Mouse (Mus musculus): Measurements from ENCODE around the gene Klk11. TPM values are rescaled to one million over a fixed set of nuclear protein-coding genes. Genes with fewer than 3 reads are reported as not detected.

The Klk11 gene
- polyA plus RNA-seq (2015; fragmentation: Nextera tagmentation; extraction: Ambion mirVana), result not detected in 2 replicates

- 81% methylated on average over 5 of the region's 5 CpGs for WGBS
- Histone ChIP-seq H3K9me3 (no peaks in the 10 kb centered on the region), H3K27me3 (replicated peaks) (no peaks in the 10 kb centered on the region), H3K4me2 (no peak within 1 kb of the TSS), H3K4me1 (no peaks in the 10 kb centered on the region), H3K9ac (no peak within 1 kb of the TSS), H3K4me3 (no peak within 1 kb of the TSS), H3K36me3 (no peaks in the 10 kb centered on the region), H3K27ac (replicated peaks) (no peak within 1 kb of the TSS)
- no peak for ATAC-seq (ENCODE audit: extremely low read depth, insufficient number of reproducible peaks, low FRiP score, low TSS enrichment)
These were observed at the start of gene Klk11 for GRCm38 (mm10) chr7:43774364-43774763. TSS of gene Klk11 (plus strand) at chr7:43774604.

- 41% methylated on average over 1 of the region's 1 CpGs for WGBS
- Histone ChIP-seq H3K4me1 (no peaks in the 10 kb centered on the region), H3K9ac (no peak overlapping the region), H3K9me3 (no peaks in the 10 kb centered on the region), H3K4me3 (no peak overlapping the region), H3K4me2 (no peak overlapping the region), H3K27ac (replicated peaks) (peak overlapping the region; percentile 42; the same call in 1 of the 2 replicates), H3K27me3 (replicated peaks) (no peaks in the 10 kb centered on the region), H3K36me3 (no peaks in the 10 kb centered on the region)
- ATAC-seq (ENCODE audit: extremely low read depth, insufficient number of reproducible peaks, low FRiP score, low TSS enrichment), result no peak
These were observed 26.6 kb upstream of the Klk11 start for GRCm38 (mm10) chr7:43747788-43748187.

GRCm38 (mm10) chr7:43752806-43753205 lies 21.6 kb upstream of the Klk11 start:
- Histone ChIP-seq H3K4me3 (no peak overlapping the region), H3K27me3 (replicated peaks) (no peaks in the 10 kb centered on the region), H3K4me2 (no peak overlapping the region), H3K4me1 (no peaks in the 10 kb centered on the region), H3K9ac (no peak overlapping the region), H3K27ac (replicated peaks) (no peak overlapping the region), H3K36me3 (no peaks in the 10 kb centered on the region), H3K9me3 (no peaks in the 10 kb centered on the region)
- no peak for ATAC-seq (ENCODE audit: extremely low read depth, insufficient number of reproducible peaks, low FRiP score, low TSS enrichment)
- 33% methylated on average over 2 of the region's 2 CpGs for WGBS

GRCm38 (mm10) chr7:43766484-43766883 lies 7.9 kb upstream of the Klk11 start:
- Histone ChIP-seq H3K27me3 (replicated peaks) (no peaks in the 10 kb centered on the region), H3K9me3 (no peaks in the 10 kb centered on the region), H3K4me2 (no peak overlapping the region), H3K36me3 (no peaks in the 10 kb centered on the region), H3K4me3 (no peak overlapping the region), H3K27ac (replicated peaks) (no peak overlapping the region), H3K9ac (no peak overlapping the region), H3K4me1 (no peaks in the 10 kb centered on the region)
- no peak for ATAC-seq (ENCODE audit: extremely low read depth, insufficient number of reproducible peaks, low FRiP score, low TSS enrichment)
- 39% methylated on average over 8 of the region's 8 CpGs for WGBS

- no peak for ATAC-seq (ENCODE audit: extremely low read depth, insufficient number of reproducible peaks, low FRiP score, low TSS enrichment)
- WGBS, result 66% methylated on average over 4 of the region's 4 CpGs
- H3K27me3 ChIP-seq (replicated peaks), result no peaks in the 10 kb centered on the region
- H3K4me2 ChIP-seq, result no peak within 1 kb of the TSS
- H3K9ac ChIP-seq, result no peak within 1 kb of the TSS
- H3K4me1 ChIP-seq, result no peaks in the 10 kb centered on the region
- H3K27ac ChIP-seq (replicated peaks), result no peak within 1 kb of the TSS
- H3K36me3 ChIP-seq, result no peaks in the 10 kb centered on the region
- no peaks in the 10 kb centered on the region for H3K9me3 ChIP-seq
- H3K4me3 ChIP-seq, result no peak within 1 kb of the TSS
These were observed 5.8 kb upstream of the Klk11 start, which contains the start of gene Klk12 for GRCm38 (mm10) chr7:43768597-43768996. TSS of gene Klk12 (plus strand) at chr7:43768897.

- Histone ChIP-seq H3K36me3 (no peaks in the 10 kb centered on the region), H3K9me3 (no peaks in the 10 kb centered on the region), H3K4me3 (no peak overlapping the region), H3K4me1 (no peaks in the 10 kb centered on the region), H3K27me3 (replicated peaks) (no peaks in the 10 kb centered on the region), H3K9ac (no peak overlapping the region), H3K4me2 (no peak overlapping the region), H3K27ac (replicated peaks) (no peak overlapping the region)
- ATAC-seq (ENCODE audit: extremely low read depth, insufficient number of reproducible peaks, low FRiP score, low TSS enrichment), result no peak
- 86% methylated on average over 8 of the region's 8 CpGs for WGBS
These were observed 4.8 kb upstream of the Klk11 start for GRCm38 (mm10) chr7:43769636-43770035.

DNA sequence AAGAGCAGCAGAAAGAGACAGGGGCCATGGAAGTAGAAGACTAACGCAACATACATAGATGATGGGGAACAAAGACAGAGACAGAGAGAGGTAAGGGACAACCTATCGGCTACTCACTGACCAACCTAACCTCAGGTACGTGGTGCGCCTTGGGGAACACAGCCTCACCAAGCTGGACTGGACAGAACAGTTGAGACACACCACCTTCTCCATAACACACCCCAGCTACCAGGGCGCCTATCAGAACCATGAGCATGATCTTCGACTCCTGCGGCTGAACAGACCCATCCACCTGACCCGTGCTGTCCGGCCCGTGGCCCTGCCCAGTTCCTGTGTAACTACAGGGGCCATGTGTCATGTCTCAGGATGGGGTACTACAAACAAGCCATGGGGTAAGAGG lies 3.7 kb upstream of the Klk11 start:
- no peaks in the 10 kb centered on the region for H3K27me3 ChIP-seq (replicated peaks)
- no peak overlapping the region for H3K27ac ChIP-seq (replicated peaks)
- H3K9ac ChIP-seq, result no peak overlapping the region
- H3K9me3 ChIP-seq, result no peaks in the 10 kb centered on the region
- no peak for ATAC-seq (ENCODE audit: extremely low read depth, insufficient number of reproducible peaks, low FRiP score, low TSS enrichment)
- H3K4me1 ChIP-seq, result no peaks in the 10 kb centered on the region
- no peaks in the 10 kb centered on the region for H3K36me3 ChIP-seq
- no peak overlapping the region for H3K4me2 ChIP-seq
- 81% methylated on average over 10 of the region's 10 CpGs for WGBS
- H3K4me3 ChIP-seq, result no peak overlapping the region

GRCm38 (mm10) chr7:43771916-43772315 lies 2.5 kb upstream of the Klk11 start:
- Histone ChIP-seq H3K9me3 (no peaks in the 10 kb centered on the region), H3K36me3 (no peaks in the 10 kb centered on the region), H3K4me3 (no peak overlapping the region), H3K4me2 (no peak overlapping the region), H3K9ac (no peak overlapping the region), H3K27me3 (replicated peaks) (no peaks in the 10 kb centered on the region), H3K27ac (replicated peaks) (no peak overlapping the region), H3K4me1 (no peaks in the 10 kb centered on the region)
- ATAC-seq (ENCODE audit: extremely low read depth, insufficient number of reproducible peaks, low FRiP score, low TSS enrichment), result no peak
- WGBS, result 73% methylated on average over 6 of the region's 6 CpGs

DNA sequence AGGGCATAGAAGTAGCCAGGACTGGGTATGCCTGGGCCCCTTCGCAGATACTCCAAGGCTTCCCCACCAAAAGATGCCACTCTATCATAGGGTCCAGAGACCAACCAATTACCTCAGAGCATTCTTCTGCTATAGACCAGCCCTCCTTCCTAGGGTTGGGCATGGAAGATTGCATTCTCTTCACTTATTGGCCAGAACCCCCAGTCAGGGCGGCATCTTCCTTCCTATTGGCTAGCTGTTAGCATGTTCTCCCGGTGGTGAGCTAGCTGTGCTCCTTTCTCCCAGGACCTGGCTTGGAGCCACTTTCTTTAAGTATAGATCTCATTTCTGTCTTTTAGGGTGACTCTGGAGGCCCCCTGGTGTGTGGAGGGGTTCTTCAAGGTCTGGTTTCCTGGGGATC lies 1.5 kb upstream of the Klk11 start:
- Histone ChIP-seq H3K27me3 (replicated peaks) (no peaks in the 10 kb centered on the region), H3K27ac (replicated peaks) (no peak overlapping the region), H3K9ac (no peak overlapping the region), H3K9me3 (no peaks in the 10 kb centered on the region), H3K4me1 (no peaks in the 10 kb centered on the region), H3K4me2 (no peak overlapping the region), H3K4me3 (no peak overlapping the region), H3K36me3 (no peaks in the 10 kb centered on the region)
- ATAC-seq (ENCODE audit: extremely low read depth, insufficient number of reproducible peaks, low FRiP score, low TSS enrichment), result no peak
- 52% methylated on average over 3 of the region's 3 CpGs for WGBS

DNA sequence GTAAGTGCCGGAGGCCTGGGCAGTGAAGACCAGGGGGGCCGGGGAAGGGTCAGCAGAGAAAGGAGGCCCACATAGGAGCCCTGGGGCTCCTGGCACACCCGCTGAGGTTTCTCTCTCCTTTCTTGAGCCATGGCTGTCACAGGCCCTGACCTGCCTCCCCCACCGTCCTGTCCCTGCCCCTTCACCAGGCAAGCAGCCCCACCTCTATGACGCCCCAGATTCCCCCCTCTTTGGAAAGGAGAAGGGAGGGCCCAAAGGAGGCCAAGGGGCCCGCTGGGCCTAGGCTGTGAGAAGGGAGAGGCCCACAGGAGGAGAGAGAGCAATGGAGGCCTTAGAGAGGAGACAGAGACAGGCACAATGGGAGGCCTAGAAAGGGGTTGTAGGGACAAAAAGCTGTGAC lies 398 bp downstream of the Klk11 start:
- H3K9me3 ChIP-seq, result no peaks in the 10 kb centered on the region

DNA sequence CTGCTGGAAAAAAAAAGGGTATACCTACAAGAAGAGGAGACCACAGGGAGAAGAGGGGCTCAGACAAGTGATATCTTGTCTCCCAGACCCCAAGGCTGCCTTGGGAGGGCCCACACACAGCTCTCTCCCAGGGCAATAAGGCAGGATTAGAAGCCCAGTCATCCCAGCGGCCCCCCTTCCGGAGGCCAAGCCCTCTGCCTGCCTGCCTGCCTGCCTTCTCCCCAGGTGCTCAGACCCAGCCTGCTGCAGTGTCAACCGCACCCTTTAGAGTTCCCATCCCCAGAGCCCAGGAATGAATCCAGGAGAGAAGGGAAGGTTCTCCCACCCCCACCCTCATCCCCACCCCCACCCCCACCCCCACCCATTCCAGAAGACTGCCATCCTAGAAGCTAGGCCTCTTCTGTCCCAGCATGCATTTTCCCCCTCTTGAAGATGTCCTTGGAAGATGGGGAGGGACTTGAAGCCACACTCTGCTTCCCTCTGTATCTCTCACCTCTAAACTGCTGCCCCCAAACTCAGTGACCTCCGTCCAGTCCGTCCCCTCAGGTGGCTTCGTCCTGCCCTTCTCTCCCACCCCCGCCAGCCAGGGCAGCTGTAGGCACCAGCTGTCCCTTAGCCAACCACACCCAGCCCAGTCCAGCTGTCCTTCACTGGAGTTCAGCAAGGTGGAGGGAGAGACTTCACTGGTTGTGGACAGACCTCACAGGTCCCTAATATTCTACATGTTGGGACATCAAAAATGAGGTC lies 1.1 kb downstream of the Klk11 start:
- no peaks in the 10 kb centered on the region for H3K27me3 ChIP-seq (replicated peaks)
- no peak overlapping the region for H3K9ac ChIP-seq
- no peak for ATAC-seq (ENCODE audit: extremely low read depth, insufficient number of reproducible peaks, low FRiP score, low TSS enrichment)
- H3K4me3 ChIP-seq, result no peak overlapping the region
- 44% methylated on average over 7 of the region's 7 CpGs for WGBS
- no peaks in the 10 kb centered on the region for H3K4me1 ChIP-seq
- H3K27ac ChIP-seq (replicated peaks), result no peak overlapping the region
- no peaks in the 10 kb centered on the region for H3K36me3 ChIP-seq
- H3K9me3 ChIP-seq, result no peaks in the 10 kb centered on the region
- H3K4me2 ChIP-seq, result no peak overlapping the region

More for the DNA sequence above, 398 bp downstream of the Klk11 start:
- no peak overlapping the region for H3K9ac ChIP-seq
- H3K27me3 ChIP-seq (replicated peaks), result no peaks in the 10 kb centered on the region
- no peak overlapping the region for H3K4me3 ChIP-seq
- no peak overlapping the region for H3K27ac ChIP-seq (replicated peaks)
- H3K4me2 ChIP-seq, result no peak overlapping the region
- H3K36me3 ChIP-seq, result no peaks in the 10 kb centered on the region
- ATAC-seq (ENCODE audit: extremely low read depth, insufficient number of reproducible peaks, low FRiP score, low TSS enrichment), result no peak
- 49% methylated on average over 6 of the region's 6 CpGs for WGBS
- no peaks in the 10 kb centered on the region for H3K4me1 ChIP-seq

GRCm38 (mm10) chr7:43776506-43776905 lies 2.1 kb downstream of the Klk11 start:
- ATAC-seq (ENCODE audit: extremely low read depth, insufficient number of reproducible peaks, low FRiP score, low TSS enrichment), result no peak

More at GRCm38 (mm10) chr7:43776506-43776905, 2.1 kb downstream of the Klk11 start:
- 81% methylated on average over 5 of the region's 5 CpGs for WGBS
- H3K9me3 ChIP-seq, result no peaks in the 10 kb centered on the region
- H3K4me3 ChIP-seq, result no peak overlapping the region
- H3K4me2 ChIP-seq, result no peak overlapping the region
- no peaks in the 10 kb centered on the region for H3K36me3 ChIP-seq
- peaks cover 3% of the 10 kb centered on the region; the same call in 1 of the 2 replicates for H3K27me3 ChIP-seq (replicated peaks)
- no peak overlapping the region for H3K27ac ChIP-seq (replicated peaks)
- no peaks in the 10 kb centered on the region for H3K4me1 ChIP-seq
- no peak overlapping the region for H3K9ac ChIP-seq

All from heart, embryonic 13.5 days (tissue).